Mouse (Mus musculus) MEL (cell line): ENCODE results near the gene G6pc3. TPM values are rescaled to one million over a fixed set of nuclear protein-coding genes. Genes with fewer than 3 reads are reported as not detected.

Source experiments
- DNase-seq: peaks from one replicate; pipeline ENCODE4 v3.0.0; 2011; ENCODE audit warnings: low read depth, low spot score
- H3K27ac ChIP-seq: 2 replicates; pipeline ENCODE4 v1.5.1; 2012; ENCODE audit warnings: low read depth, mild to moderate bottlenecking, control low read depth, low read length, moderate library complexity; ENCODE audit not compliant: control insufficient read depth
- H3K27me3 ChIP-seq, 2 experiments: fragments of 150-350 bp in 1 of 2; sonication (generic) in 1 of 2; 2 replicates each; pipeline ENCODE4 v1.6.1; 2012; ENCODE audit warnings: low read length in 2 of 2, mild to moderate bottlenecking in 2 of 2, improper control_type of control experiment in 1 of 2, moderate library complexity in 1 of 2; ENCODE audit not compliant: insufficient read depth in 2 of 2, control insufficient read depth in 1 of 2
- H3K36me3 ChIP-seq, 2 experiments: 2 replicates each; pipeline ENCODE4 v1.6.1; 2012 to 2014; ENCODE audit warnings: low read length in 2 of 2, improper control_type of control experiment in 1 of 2, inconsistent platforms in 1 of 2, mild to moderate bottlenecking in 1 of 2; ENCODE audit not compliant: insufficient read depth in 2 of 2, control insufficient read depth in 1 of 2
- H3K4me1 ChIP-seq, 2 experiments: fragments of 150-350 bp in 1 of 2; sonication (generic) in 1 of 2; 2 replicates each; pipeline ENCODE4 v1.6.1; 2012; ENCODE audit warnings: low read length in 2 of 2, improper control_type of control experiment in 1 of 2, mild to moderate bottlenecking in 1 of 2; ENCODE audit not compliant: insufficient read depth in 2 of 2, control insufficient read depth in 1 of 2
- H3K4me3 ChIP-seq, 2 experiments: fragments of 150-350 bp in 1 of 2; sonication (generic) in 1 of 2; 2 replicates each; pipeline ENCODE4 v1.5.1; 2012; ENCODE audit warnings: low read depth in 2 of 2, low read length in 2 of 2, mild to moderate bottlenecking in 2 of 2, moderate library complexity in 2 of 2, control low read depth in 1 of 2, improper control_type of control experiment in 1 of 2; ENCODE audit not compliant: control insufficient read depth in 1 of 2, insufficient read depth in 1 of 2
- H3K79me2 ChIP-seq: 2 replicates; pipeline ENCODE4 v1.6.1; 2012; ENCODE audit warnings: mild to moderate bottlenecking, low read length, moderate library complexity; ENCODE audit not compliant: control insufficient read depth, poor library complexity, insufficient read depth
- H3K9ac ChIP-seq: 2 replicates; pipeline ENCODE4 v1.6.1; 2012; ENCODE audit warnings: low read depth, mild to moderate bottlenecking, control low read depth, low read length, moderate library complexity; ENCODE audit not compliant: control insufficient read depth, poor library complexity, severe bottlenecking
- H3K9me3 ChIP-seq: fragments of 150-350 bp; sonication (generic); replicated peaks from 2 replicates; pipeline ENCODE4 v1.6.1; 2012; ENCODE audit warnings: mild to moderate bottlenecking, low read length, improper control_type of control experiment, moderate library complexity; ENCODE audit not compliant: insufficient read depth
- BHLHE40 ChIP-seq: IDR thresholded peaks from 2 replicates; pipeline ENCODE4 v1.6.1; 2012; ENCODE audit warnings: low read depth, mild to moderate bottlenecking, inconsistent platforms, low read length, improper control_type of control experiment, borderline replicate concordance
- CHD1 ChIP-seq: IDR thresholded peaks from 2 replicates; pipeline ENCODE4 v1.6.1; 2012; ENCODE audit warnings: low read depth, mild to moderate bottlenecking, inconsistent platforms, low read length, improper control_type of control experiment
- CTCF ChIP-seq, 3 experiments: IDR thresholded peaks in 2 of 3; conservative IDR thresholded peaks in 1 of 3; 2 replicates each; pipeline ENCODE4 v1.5.1; 2011 to 2012; ENCODE audit warnings: low read length in 3 of 3, low read depth in 2 of 3, mild to moderate bottlenecking in 2 of 3, improper control_type of control experiment in 1 of 3, inconsistent platforms in 1 of 3, mixed read lengths in 1 of 3, moderate library complexity in 1 of 3; ENCODE audit not compliant: control insufficient read depth in 1 of 3, insufficient read depth in 1 of 3, poor library complexity in 1 of 3, severe bottlenecking in 1 of 3
- ELF1 ChIP-seq: IDR thresholded peaks from 2 replicates; pipeline ENCODE4 v1.6.1; 2014; ENCODE audit warnings: low read depth, mild to moderate bottlenecking, inconsistent platforms, low read length, improper control_type of control experiment, moderate library complexity
- EP300 ChIP-seq, 2 experiments: IDR thresholded peaks; 2 replicates each; pipeline ENCODE4 v1.6.1; 2011; ENCODE audit warnings: improper control_type of control experiment in 2 of 2, low read length in 2 of 2, low read depth in 1 of 2, mild to moderate bottlenecking in 1 of 2
- KAT2A ChIP-seq: conservative IDR thresholded peaks from 2 replicates; pipeline ENCODE4 v1.6.1; 2012; ENCODE audit warnings: low read depth, low read length, improper control_type of control experiment, inconsistent platforms
- MAX ChIP-seq: IDR thresholded peaks from 2 replicates; pipeline ENCODE4 v1.6.1; 2011; ENCODE audit warnings: low read length, improper control_type of control experiment
- MAZ ChIP-seq: IDR thresholded peaks from 2 replicates; pipeline ENCODE4 v1.6.1; 2012; ENCODE audit warnings: low read depth, mild to moderate bottlenecking, inconsistent platforms, low read length, improper control_type of control experiment
- MEF2A ChIP-seq: IDR thresholded peaks from 2 replicates; pipeline ENCODE4 v1.6.1; 2014; ENCODE audit warnings: low read depth, mild to moderate bottlenecking, inconsistent platforms, low read length, improper control_type of control experiment; ENCODE audit not compliant: poor library complexity, insufficient replicate concordance, severe bottlenecking; ENCODE audit errors: extremely low read depth
- MXI1 ChIP-seq: IDR thresholded peaks from 2 replicates; pipeline ENCODE4 v1.6.1; 2011; ENCODE audit warnings: mild to moderate bottlenecking, low read depth, low read length, improper control_type of control experiment
- MYB ChIP-seq: IDR thresholded peaks from 2 replicates; pipeline ENCODE4 v1.6.1; 2011; ENCODE audit warnings: mild to moderate bottlenecking, low read depth, low read length, improper control_type of control experiment
- MYC ChIP-seq: IDR thresholded peaks from 2 replicates; pipeline ENCODE4 v1.6.1; 2011; ENCODE audit warnings: low read depth, mild to moderate bottlenecking, low read length, improper control_type of control experiment, moderate library complexity
- NELFE ChIP-seq: IDR thresholded peaks from 2 replicates; pipeline ENCODE4 v1.6.1; 2011; ENCODE audit warnings: low read depth, low read length, improper control_type of control experiment
- NRF1 ChIP-seq: IDR thresholded peaks from 2 replicates; pipeline ENCODE4 v1.6.1; 2014; ENCODE audit warnings: low read depth, mild to moderate bottlenecking, inconsistent platforms, low read length, improper control_type of control experiment, moderate library complexity; ENCODE audit not compliant: poor library complexity, insufficient read depth, severe bottlenecking
- POLR2A ChIP-seq, 2 experiments: IDR thresholded peaks; 2 replicates each; pipeline ENCODE4 v1.6.1; 2011 to 2012; ENCODE audit warnings: low read length in 2 of 2, mild to moderate bottlenecking in 2 of 2, control low read depth in 1 of 2, improper control_type of control experiment in 1 of 2, low read depth in 1 of 2, moderate library complexity in 1 of 2; ENCODE audit not compliant: control insufficient read depth in 1 of 2, insufficient read depth in 1 of 2, poor library complexity in 1 of 2
- RAD21 ChIP-seq: IDR thresholded peaks from 2 replicates; pipeline ENCODE4 v1.6.1; 2011; ENCODE audit warnings: mild to moderate bottlenecking, low read depth, low read length, improper control_type of control experiment
- SIN3A ChIP-seq: IDR thresholded peaks from 2 replicates; pipeline ENCODE4 v1.6.1; 2012; ENCODE audit warnings: low read length, improper control_type of control experiment, inconsistent platforms
- SMC3 ChIP-seq: IDR thresholded peaks from 2 replicates; pipeline ENCODE4 v1.6.1; 2011; ENCODE audit warnings: low read depth, low read length, improper control_type of control experiment
- TAL1 ChIP-seq: IDR thresholded peaks from 2 replicates; pipeline ENCODE4 v1.6.1; 2012; ENCODE audit warnings: mild to moderate bottlenecking, inconsistent platforms, low read length, moderate library complexity, mixed read lengths
- TBP ChIP-seq: IDR thresholded peaks from 2 replicates; pipeline ENCODE4 v1.8.0; 2011; ENCODE audit warnings: low read depth, low read length, improper control_type of control experiment
- UBTF ChIP-seq: IDR thresholded peaks from 2 replicates; pipeline ENCODE4 v1.6.1; 2012; ENCODE audit warnings: low read depth, mild to moderate bottlenecking, inconsistent platforms, low read length, improper control_type of control experiment, moderate library complexity, borderline replicate concordance; ENCODE audit not compliant: insufficient read depth
- USF1 ChIP-seq: IDR thresholded peaks from 2 replicates; pipeline ENCODE4 v1.6.1; 2014; ENCODE audit warnings: low read depth, mild to moderate bottlenecking, inconsistent platforms, low read length, improper control_type of control experiment, moderate library complexity
- USF2 ChIP-seq, 2 experiments: IDR thresholded peaks; 2 replicates each; pipeline ENCODE4 v1.6.1; 2011 to 2012; ENCODE audit warnings: improper control_type of control experiment in 2 of 2, low read length in 2 of 2, borderline replicate concordance in 1 of 2, inconsistent platforms in 1 of 2, low read depth in 1 of 2, mild to moderate bottlenecking in 1 of 2; ENCODE audit not compliant: insufficient read depth in 1 of 2
- ZC3H11A ChIP-seq: IDR thresholded peaks from 2 replicates; pipeline ENCODE4 v1.6.1; 2012; ENCODE audit warnings: low read depth, mild to moderate bottlenecking, inconsistent platforms, low read length, improper control_type of control experiment
- ZKSCAN1 ChIP-seq: IDR thresholded peaks from 2 replicates; pipeline ENCODE4 v1.6.1; 2012; ENCODE audit warnings: low read depth, mild to moderate bottlenecking, inconsistent platforms, low read length, improper control_type of control experiment, moderate library complexity
- polyA plus RNA-seq, 2 experiments: library from polyadenylated mRNA; stranded (reverse) in 1 of 2; unstranded in 1 of 2; fragments of >175 nt in 1 of 2; fragments of >200 nt in 1 of 2; gene quantifications; 2 replicates each; pipeline versions ENCODE4 v1.2.1 to v1.2.4; 2012; ENCODE audit warnings: low replicate concordance in 2 of 2, low read depth in 1 of 2; ENCODE audit not compliant: insufficient read length in 2 of 2, insufficient read depth in 1 of 2, missing spikeins in 1 of 2
- total RNA-seq: library from RNA; depleted of rRNA; stranded (reverse); fragments of 300-350 nt; gene quantifications from 2 replicates; pipeline ENCODE4 v1.2.3, GENCODE M21; 2012

The G6pc3 gene
- total and polyA plus RNA-seq, 3 experiments, result 48.9 to 104 TPM; not detected in 1

DNA sequence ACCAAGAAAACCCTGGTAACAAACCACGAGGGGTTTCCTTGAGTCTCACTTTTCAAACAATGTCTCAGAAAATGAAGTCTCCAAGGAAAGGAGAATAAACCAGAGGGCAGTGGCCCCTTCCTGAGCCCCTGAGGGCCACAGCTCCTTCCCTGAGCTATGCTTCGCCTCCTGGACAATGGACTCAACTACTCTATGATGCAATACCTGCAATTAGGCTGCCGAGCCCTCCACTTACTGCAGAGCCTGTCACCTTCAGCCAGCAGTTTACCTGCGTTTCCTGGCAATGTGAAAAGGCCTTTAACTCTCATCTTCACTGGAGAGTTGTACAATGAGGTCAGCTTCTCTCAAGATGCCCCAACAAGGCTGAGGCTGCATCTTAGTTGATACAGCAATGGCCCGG is 20.7 kb upstream of the G6pc3 start:
- H3K4me1 ChIP-seq, result no peaks in the 10 kb centered on the region
- peaks cover 18% of the 10 kb centered on the region for H3K79me2 ChIP-seq
- H3K9ac ChIP-seq, result no peak overlapping the region
- no peaks in the 10 kb centered on the region for H3K27me3 ChIP-seq
- H3K36me3 ChIP-seq, result peaks cover 0 to 32% of the 10 kb centered on the region in 2 experiments; a peak in 2 of 4 replicates
- TF ChIP-seq KAT2A, result no peak
- TF ChIP-seq MYB, result no peak
- no peak for TF ChIP-seq ZKSCAN1
- no peak for TF ChIP-seq MAX
- no peak for TF ChIP-seq USF2 (IDR thresholded peaks at IDR 0.05; ENCODE audit: borderline replicate concordance in 1 of 2, insufficient read depth in 1 of 2, low read depth in 1 of 2, low read length in 2 of 2)
- H3K9me3 ChIP-seq, result no peaks in the 10 kb centered on the region
- H3K4me3 ChIP-seq, result no peak overlapping the region
- H3K27ac ChIP-seq, result no peak overlapping the region
- DNase-seq, result no peak

DNA sequence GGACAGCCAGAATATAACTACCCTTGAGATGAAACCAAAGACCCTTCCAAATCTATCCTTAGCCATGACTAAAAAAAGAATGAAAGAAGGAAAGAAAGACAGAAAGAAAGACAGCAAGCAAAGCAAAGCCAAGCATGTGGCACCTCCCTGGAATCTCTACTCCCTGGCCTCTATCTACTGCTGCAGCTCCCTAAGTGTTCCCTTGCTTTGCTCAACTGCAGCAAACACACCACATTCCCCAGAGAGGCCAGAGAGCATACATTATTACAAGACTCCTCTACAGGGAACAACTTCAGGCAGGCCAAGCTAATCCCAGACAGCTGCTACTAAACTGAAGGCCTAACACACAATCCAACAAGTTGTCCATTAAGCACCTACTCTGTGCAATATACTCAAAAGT is 9.6 kb upstream of the G6pc3 start:
- peaks cover 24 to 45% of the 10 kb centered on the region in 2 experiments for H3K36me3 ChIP-seq

DNA sequence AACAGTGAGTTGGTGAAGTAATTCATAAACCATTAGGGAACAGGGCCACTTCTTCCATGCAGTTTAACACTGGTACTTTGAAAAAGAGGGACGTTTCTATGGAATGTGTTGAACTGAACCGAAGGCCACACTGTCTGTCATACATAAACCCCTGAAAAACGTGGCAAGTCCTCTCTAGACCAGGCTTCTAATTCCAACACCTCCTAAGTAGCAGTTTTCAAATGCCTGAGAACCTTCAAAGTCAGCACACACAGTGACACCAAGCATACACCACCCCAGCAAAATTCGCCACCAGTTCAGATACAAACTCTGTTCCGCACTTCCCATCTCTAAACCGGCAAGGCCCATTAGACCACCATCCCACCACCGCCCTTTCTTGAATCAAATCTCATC is 5.2 kb upstream of the G6pc3 start:
- Histone ChIP-seq H3K9ac (peak overlapping the region; percentile 96), H3K27ac (peak overlapping the region; percentile 50), H3K79me2 (peaks cover 41% of the 10 kb centered on the region), H3K4me1 (peaks cover 2 to 19% of the 10 kb centered on the region in 2 experiments), H3K27me3 (no peaks in the 10 kb centered on the region), H3K9me3 (no peaks in the 10 kb centered on the region), H3K4me3 (peak overlapping the region; percentile 82 to 90), H3K36me3 (peaks cover 28 to 41% of the 10 kb centered on the region in 2 experiments)
- peak; percentile 67 for DNase-seq
- TF ChIP-seq USF1, result no peak
- no peak for TF ChIP-seq RAD21
- peak; percentile 27; the same call in 1 of the 2 replicates for TF ChIP-seq SIN3A
- no peak for TF ChIP-seq CTCF (IDR thresholded peaks at IDR 0.05 in 2 of 3, conservative IDR thresholded peaks at IDR 0.05 in 1 of 3; ENCODE audit: control insufficient read depth in 1 of 3, insufficient read depth in 1 of 3, low read depth in 2 of 3, low read length in 3 of 3, poor library complexity in 1 of 3, severe bottlenecking in 1 of 3)
- TF ChIP-seq KAT2A, result no peak
- no peak for TF ChIP-seq ELF1
- TF ChIP-seq MXI1, result peak; percentile 70
- no peak for TF ChIP-seq POLR2A (IDR thresholded peaks at IDR 0.05; ENCODE audit: control insufficient read depth in 1 of 2, insufficient read depth in 1 of 2, low read depth in 1 of 2, low read length in 2 of 2, poor library complexity in 1 of 2)
- TF ChIP-seq MAZ, result 0 out of 2 replicates have a peak, but pooled peaks have one; percentile 22
- no peak for TF ChIP-seq MYB
- TF ChIP-seq MAX, result peak; percentile 11; the same call in 1 of the 2 replicates
- TF ChIP-seq TBP, result no peak
- no peak for TF ChIP-seq ZC3H11A
- no peak for TF ChIP-seq MEF2A
- TF ChIP-seq BHLHE40, result no peak
- TF ChIP-seq TAL1, result no peak
- no peak for TF ChIP-seq UBTF
- TF ChIP-seq NRF1, result no peak
- TF ChIP-seq SMC3, result no peak
- TF ChIP-seq MYC, result peak; percentile 55
- TF ChIP-seq NELFE, result no peak
- TF ChIP-seq EP300 (IDR thresholded peaks at IDR 0.05; ENCODE audit: low read depth in 1 of 2, low read length in 2 of 2), result no peak

More for the DNA sequence above, 9.6 kb upstream of the G6pc3 start:
- H3K79me2 ChIP-seq, result peaks cover 57% of the 10 kb centered on the region
- no peak for DNase-seq
- H3K9ac ChIP-seq, result no peak overlapping the region
- H3K4me1 ChIP-seq, result peaks cover 0 to 9% of the 10 kb centered on the region in 2 experiments; a peak in 3 of 4 replicates
- no peaks in the 10 kb centered on the region for H3K9me3 ChIP-seq
- 0 out of 2 replicates have a peak, but pooled peaks have one; percentile 16 for TF ChIP-seq ZKSCAN1
- TF ChIP-seq CHD1, result no peak
- no peaks in the 10 kb centered on the region for H3K27me3 ChIP-seq
- no peak overlapping the region for H3K4me3 ChIP-seq
- no peak overlapping the region for H3K27ac ChIP-seq
